Mouse (Mus musculus) retina, postnatal 7 days (tissue): ENCODE results near the gene Elof1.
"Not testable (repeated sequence)": the region's sequence is repeated elsewhere in the genome, so short reads cannot be mapped to it uniquely, and the experiment has no call there.

Experiments used
- DNase-seq: peaks from one replicate; pipeline ENCODE4 v3.0.0-alpha.2; 2012; ENCODE audit warnings: low read depth, low spot score

Elof1 gene

DNA sequence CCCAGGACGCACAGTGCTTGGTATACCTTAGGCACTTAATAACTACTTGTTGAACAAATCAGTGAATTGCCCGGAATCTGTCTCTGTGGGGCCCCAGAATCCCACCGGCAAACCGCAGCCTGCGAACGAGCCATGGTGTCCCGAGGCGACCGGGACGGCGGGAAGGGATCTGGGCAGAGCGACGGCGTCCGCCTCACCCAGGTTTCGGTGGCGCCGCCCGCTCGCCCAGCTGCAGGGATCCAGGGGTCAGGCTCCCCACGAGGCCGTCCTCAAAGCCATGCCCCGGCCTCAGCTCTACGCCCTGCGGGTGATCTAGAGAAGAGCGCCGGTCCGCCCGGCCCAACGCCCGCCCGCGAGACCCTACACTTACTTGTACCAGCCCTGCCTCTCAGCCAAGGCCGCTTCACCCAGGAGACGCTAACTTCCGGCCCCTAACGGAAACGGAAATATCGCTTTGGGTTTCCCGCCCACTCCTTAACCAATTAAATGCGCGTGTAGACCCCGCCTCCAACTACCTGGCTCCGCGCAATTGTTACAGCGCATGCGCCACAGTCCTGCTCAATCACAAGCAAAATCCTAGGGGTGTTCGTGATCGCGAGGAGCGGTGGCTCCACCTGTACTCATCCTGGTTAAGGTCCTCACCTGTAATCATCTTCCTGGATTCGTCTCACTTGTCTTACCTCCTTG, at the start of gene Elof1:
Gene Elof1 (minus strand): TSS at position 433 of the 687 bp plus-strand sequence.
- peak; percentile 94 for DNase-seq

DNA sequence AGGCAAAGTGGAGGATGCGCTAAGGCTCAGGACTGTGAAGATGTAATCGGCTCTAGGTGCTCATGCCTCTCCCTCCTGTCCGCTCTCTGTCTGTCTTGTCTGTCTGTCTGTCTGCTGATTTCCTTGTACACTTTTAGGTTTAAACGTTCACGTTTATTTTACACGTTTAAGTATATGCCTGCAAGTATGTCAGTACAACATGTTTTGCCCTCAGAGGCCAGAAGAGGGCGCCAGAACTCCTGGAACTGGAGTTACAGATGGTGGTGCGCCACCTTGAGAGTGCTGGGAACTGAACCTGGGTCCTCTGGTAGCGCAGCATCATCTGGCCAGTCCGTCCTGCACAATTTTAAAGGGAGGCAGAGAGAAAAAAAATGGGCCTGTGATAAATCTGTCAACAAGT, 49.7 kb upstream of the Elof1 start:
- DNase-seq: no peak

DNA sequence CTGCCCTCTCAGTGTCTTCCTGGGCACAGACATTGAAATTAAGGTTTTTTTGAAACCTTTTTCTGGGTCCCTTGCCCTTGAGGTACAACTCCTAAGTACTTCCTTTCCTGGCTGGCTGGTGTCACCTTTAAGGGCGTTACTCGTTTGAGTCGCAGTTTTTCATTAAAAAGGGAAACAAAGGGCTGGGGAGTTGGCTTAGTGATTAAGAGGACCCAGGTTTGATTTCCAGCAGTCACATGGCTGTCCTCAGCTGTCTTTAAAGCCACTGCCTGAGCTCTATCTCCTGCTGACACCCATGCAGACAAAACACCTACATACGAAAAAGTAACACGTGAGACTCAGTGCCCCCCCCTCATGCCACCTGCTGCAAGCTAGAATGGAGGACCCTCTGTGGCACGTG, 49.0 kb upstream of the Elof1 start:
- DNase-seq: no peak

DNA sequence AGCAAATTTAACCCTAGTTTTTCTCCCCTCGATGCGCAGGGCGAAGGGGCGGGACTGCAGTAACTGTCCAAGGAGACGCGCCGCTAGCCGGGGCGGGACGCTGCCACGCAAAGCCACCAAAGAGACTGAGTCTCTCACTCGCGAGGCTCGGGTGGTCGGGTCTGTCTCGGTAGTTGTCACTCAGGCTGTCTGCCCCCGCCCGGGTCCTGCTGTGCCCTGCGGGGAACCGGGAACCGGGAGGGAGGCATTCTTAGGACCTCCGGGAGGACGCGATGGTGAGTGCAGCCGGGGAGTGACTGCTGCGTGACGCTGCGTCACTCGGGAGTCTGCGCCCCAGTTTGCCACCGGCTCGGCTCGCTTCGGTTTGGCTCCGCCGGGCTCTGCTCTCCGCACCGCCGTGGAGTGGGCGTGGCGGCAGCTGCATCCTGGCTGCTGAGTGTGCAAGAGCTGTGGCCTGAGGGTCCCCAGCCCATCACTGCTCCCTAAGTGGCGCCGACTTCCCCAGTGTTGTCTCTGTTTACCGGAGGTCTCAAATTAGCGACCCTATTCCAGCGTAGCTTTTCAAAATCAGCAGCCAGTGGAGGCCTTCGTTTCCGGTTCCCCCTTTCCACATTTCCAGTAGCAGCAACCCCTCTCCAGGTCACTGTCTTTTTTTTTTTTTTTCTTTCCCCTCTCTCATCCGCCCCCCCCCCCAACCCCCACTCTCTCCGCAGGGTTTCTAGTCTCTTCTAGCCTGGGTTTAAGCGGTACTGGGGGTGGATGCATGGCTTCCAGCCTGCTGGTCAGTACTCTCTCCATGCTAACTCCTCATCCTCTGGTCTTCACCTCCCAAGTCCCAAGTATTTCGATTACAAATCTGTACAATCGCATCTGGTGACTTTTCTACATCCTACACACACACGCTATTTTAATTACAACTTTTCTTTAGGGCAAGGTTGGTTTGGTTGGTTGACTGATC, 48.0 kb upstream of the Elof1 start:
- DNase-seq: no peak

DNA sequence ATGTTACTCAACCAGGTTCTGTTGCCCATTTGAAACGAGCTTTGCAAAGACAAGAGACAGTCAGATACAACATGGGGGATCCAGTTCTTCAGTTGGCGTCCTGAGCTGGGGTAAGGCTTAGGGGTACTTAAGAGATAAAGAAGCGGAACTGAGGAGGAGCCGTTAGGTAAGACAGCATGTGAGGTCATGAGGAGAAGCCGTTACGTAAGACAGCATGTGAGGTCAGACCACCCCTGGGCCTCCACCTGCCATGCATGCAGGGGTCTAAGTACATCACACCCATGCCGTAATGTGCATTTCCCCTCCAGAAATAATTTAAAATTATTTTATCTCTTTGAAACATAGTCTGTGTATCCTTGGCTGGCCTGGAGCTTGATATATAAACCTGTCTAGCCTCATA, 45.9 kb upstream of the Elof1 start:
- no peak for DNase-seq

DNA sequence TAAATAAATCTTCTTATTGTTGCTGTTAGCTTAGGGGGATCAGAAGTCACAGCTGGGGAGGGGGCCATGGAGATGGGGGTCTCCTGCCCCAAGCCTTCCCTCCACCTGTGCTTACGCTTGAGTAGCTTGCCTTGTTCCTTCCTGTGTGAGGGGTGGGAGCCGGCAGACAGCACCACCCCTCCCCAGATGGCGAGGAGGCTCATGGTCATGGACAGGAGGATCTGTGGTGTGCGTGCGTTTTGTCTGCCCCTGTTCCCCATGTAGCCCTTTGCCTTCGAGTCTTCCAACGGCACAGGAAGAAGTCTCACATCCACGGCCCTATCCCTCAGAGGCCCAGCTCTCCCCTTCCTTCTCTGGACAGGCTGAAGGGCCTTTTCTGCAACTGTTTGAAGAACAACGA, 45.3 kb upstream of the Elof1 start:
- DNase-seq: no peak

DNA sequence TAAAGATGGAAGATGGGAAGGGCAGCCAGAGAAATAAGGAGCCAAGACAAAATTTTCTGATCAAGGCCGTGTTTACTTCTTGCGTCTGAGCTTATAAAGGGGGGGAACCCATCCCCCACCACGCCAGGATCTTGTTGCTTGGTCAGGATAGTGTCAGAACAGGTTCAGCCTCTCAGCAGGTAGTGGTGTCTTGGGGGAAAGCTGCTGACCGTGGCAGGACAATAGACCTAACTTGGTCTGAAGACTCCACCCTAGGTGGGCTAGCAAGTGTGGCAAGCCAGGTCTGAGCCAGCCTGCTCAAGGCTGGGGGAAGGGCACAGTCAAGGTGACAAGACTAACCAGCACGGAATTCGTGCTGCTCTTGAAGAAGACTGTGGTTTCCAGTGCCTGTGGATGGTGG, 44.3 kb upstream of the Elof1 start:
- no peak for DNase-seq

DNA sequence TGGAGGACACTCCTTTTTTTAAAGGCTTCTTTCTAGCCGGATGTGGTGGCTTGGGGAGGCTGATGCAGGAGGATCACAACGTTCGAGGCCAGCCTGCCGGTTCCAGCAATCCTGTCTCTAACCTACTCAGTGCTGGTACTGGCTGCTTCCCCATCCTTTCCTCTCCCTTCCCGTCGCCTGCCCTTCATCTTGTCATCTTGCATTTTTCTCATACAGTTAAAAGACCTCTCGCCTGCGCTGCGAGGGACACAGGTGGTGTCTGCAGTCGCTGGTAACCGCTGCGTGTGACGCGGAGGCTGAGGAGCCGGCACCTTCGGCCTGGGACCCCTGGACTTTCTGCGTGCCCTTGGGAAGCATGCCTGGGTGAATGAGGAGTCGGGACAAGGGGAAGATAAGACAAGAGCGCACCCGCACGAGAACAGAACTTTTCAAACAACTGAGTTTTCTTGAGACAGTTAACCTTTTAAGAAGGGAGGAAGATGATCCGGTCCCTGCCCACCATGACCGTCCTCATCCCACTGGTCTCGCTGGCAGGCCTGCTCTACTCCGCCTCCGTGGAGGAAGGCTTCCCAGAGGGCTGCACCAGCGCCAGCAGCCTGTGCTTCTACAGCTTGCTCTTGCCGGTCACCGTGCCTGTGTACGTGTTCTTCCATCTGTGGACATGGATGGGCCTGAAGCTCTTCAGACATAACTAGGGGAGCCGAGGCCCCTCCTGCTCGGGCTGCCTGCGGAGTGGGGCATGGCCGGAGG, 40.7 kb upstream of the Elof1 start:
- no peak for DNase-seq

DNA sequence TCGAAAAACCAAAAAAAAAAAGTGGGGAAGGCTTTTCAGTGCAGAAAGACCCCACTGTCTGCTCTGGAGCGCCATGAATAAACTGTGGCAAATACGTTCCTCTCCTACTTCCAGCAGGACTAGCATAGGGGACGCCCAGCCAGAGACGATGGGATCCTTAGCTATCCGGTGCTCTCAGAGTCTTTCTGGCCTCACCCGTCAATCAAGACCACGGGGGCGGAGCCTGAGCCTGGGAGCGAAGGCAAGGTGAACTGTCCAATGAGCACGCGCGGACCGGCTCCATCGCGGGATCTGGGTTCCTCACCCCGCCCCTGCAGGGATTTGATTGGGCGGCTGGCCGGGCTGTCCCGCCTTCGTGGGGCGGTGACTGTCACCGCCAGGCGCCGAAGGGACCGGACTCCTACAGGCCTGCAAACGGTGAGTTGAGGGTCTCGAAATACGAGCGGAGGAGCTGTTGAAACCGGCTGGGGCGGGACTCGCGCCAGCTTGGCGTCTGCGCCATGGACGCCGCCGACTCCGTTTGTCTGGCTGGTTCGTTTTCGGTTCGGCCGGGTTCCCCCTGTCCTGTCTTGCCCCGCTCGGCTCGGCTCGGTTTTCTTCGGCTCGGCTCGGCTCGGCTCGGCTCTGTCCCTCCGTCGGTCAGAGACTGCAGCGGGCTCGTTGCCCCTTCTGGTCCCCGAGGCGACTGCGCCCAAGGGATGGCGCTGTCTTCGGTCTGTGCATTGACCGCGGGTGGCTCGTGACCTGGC, 39.7 kb upstream of the Elof1 start, which contains the start of gene Pigyl:
Gene Pigyl (plus strand): TSS at position 350 of the 749 bp plus-strand sequence.
- peak; percentile 98 for DNase-seq

DNA sequence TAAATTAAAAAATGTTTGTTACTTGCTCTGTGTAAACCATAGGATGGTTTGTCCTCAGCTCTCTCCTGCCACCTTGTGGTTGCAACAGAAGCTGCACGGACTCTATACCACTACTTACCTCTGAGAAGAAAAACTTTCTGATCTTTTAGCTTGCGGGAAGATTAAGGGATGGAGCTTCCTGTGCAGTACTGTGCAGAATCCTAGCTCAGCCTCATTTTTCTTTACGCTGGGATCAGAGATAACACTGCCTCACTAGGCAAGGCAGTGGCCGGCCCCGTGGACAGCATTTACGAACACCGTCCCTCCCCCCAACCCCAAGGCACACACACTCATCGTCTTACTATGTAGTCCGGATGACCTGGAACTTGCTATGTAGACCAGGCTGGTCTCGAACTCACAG, 38.6 kb upstream of the Elof1 start:
- DNase-seq: peak; percentile 57

DNA sequence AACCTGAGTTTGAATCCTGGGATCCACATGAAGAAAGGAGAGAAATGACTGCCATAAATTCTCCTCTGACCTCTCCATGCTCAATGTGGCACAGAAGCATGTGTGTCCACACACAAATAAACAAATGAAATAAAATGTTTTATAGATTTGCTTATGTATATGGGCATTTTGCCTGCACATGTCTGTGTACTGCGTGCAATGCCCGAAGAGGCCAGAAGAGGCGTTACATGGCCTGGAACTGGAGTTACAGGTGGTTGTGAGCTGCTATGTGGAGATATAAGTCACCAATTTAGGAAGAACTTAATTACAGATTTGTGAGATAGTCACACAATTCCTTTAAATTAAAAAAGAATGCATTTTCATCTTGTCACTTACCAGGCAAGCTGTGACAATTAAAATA, 36.8 kb upstream of the Elof1 start:
- no peak for DNase-seq

DNA sequence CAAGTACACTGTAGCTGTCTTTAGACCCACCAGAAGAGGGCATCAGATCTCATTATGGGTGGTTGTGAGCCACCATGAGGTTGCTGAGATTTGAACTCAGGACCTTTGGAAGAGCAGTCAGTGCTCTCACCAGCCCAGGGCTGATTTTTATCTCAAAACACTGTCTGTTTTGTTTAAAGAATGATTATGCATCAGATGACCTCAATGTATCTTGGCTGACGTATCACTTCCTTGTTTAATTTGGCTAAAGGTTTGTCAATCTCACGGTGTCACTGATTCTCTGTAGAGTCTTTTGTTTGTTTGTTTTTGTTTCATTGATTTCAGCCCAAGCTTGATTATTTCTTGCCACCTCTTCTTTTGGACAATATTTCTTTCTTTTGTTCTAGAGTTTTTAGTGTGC, 34.0 kb upstream of the Elof1 start:
- no peak for DNase-seq

DNA sequence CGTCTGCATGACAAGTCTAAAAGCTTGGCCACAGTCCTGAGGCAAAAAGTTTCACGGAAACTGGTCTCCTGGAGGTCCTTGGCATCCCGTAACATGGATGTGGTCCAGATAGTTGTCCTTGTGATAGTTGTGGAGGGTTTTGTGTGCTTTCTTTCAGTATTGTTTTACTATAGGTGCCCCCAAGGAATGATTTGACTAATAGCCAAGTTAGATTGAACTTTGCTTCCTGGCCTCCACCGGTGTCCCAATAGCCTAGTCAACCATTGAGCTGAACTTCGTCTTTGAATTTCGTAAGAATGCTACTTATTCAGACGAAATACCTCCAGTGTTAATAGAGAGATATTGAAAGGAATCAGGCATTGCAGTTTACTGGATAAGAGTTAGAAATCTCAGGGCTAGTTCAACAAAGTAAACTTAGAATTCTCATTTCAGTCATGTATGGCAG, 33.3 kb upstream of the Elof1 start:
- not testable (repeated sequence) for DNase-seq

DNA sequence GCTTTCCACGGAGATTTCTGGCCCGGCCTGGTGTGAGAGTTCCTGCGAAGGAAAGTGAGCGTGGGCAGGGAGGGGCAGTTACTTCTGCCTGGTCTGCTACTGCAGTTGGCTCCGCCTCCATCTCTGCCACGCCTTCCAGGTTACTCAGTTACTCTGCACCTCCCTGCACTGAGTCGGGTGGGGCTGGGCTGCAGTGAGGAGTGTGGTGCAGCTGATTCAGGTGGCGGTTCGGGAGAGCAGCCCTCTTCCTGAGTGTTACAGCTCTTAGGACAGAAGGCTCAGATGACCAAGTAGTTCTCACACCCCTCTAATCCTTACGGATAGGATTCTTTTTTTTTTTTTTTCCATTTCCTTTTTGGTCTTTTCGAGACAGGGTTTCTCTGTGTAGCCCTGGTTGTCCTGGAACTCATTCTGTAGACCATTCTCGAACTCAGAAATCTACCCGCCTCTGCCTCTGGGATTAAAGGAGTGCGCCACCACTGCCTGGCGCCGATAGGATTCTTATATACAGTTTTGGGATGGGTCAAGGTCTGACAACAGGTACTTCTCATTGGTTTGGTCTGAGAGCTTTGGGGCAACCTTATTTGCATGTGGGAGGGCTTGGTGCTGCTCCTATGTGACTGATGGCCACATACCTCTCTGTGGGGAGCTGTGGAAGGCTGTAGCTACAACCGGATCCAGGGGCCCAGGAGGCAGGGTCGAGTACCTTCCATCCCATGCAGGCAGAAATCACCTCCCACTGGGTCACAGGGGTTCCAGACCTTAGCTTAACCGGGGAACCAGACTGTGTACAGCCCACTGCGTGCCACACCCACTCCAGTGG, 32.7 kb upstream of the Elof1 start:
- DNase-seq: no peak

DNA sequence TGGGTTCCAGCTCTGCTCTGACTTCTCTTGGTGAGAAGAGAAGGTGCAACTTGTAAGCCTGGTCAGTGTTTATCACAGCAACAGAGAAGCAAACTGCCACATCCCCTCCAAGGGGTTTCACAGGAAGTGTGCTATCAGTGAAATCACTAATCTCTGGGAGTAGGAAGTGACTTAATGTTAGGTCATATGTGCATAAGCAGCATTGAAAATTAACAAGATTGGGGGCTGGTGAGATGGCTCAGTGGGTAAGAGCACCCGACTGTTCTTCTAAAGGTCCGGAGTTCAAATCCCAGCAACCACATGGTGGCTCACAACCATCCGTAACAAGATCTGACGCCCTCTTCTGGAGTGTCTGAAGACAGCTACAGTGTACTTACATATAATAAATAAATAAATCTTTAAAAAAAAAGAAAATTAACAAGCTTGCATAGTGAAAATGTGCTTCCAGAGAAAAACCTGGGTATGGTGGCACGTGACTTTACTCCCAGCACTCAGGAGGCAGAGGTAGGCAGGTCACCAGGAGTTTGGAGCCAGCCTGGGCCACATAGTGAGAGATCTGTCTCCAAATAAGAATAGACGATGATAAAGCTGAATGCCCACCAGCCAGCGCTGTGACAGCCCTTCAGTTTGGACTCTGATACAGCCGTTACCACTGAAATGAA, 27.5 kb upstream of the Elof1 start:
- DNase-seq: no peak

DNA sequence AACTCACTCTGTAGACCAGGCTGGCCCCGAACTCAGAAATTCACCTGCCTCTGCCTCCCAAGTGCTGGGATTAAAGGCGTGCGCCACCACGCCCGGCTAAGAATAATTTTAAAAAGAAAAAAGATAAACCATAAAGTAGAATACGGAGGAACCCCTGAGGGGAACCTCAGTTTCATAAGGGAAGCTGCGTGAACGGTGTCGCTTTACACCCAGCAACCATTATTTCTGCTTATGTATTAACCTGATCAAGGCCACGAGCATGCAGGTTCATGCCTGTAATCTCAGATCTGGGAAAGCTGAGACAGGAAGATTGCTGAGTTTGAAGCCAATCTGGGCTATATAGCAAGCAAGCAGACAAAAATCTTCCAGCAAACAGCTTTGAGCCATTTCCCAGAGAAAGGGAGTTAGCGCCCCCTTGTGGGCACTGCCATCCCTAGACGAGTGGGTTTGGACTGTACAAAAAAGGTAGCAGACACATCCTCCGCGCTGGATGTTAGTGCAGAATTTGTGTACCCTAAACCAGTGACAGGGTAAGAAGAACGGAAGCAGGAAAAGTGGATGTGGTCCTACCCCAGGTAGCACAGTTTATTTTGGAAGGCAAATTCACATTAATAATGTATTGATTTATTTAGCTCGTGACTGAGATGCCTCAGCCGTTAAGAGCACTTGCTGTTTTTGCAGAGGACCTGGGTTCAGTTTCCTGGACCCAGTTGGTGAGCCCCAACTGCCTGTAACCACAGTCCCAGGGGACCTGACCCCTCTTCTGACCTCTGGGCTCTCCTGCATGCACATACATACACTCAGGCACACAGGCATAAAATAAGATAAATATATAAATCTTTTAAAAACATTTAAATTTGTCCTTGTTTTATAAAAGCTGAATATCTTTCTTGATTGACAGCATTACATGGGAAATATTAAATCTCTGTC, 26.4 kb upstream of the Elof1 start:
- DNase-seq: peak; percentile 77

DNA sequence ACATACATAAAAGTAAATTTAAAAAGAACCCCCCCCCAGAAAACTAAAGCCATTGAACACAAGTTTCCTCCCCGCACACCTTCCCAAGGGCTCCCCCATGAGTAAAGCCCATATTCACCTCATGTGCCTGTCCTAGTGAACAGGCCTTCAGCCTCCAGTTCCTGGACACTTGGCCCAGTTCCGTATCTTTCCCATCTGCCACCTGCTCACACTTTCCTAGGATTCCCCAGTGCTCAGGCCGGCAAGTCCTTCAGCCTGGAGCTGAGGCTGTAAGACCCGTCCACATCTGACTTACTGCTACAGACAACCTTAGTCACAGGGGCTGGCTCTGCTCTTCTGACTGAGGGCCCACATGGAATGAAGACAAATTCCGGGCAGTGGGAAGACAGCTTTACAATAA, 22.8 kb upstream of the Elof1 start:
- DNase-seq: no peak

DNA sequence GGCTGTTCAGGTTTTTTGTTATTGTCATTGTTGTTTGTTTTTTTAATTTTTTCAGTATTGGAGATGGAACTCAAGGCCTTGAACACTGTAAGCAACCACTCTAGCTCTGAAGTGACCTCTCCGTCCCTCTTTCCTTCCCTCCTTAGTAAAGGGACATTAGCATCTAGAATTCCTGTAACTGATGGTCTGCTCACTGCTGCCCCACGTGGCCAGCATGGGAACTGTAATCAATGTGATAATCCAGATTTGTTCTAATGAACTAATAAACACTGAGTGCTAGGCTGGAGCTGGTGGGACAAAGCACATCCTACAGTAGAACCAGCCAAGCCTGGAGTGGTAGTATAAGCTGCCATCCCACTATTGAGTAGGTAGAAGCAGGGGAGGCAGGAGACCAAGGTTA, 21.5 kb upstream of the Elof1 start:
- peak; percentile 48 for DNase-seq
